Mouse (Mus musculus) kidney, postnatal 10 days (tissue): ENCODE measurements around the gene Palm2.
A peak's percentile ranks its signal among the peaks of the same experiment; 100 is the strongest.

Experiments used
- DNase-seq: peaks from one replicate; pipeline ENCODE4 v3.0.0; 2021; ENCODE audit warnings: mixed read lengths

Gene Palm2

DNA sequence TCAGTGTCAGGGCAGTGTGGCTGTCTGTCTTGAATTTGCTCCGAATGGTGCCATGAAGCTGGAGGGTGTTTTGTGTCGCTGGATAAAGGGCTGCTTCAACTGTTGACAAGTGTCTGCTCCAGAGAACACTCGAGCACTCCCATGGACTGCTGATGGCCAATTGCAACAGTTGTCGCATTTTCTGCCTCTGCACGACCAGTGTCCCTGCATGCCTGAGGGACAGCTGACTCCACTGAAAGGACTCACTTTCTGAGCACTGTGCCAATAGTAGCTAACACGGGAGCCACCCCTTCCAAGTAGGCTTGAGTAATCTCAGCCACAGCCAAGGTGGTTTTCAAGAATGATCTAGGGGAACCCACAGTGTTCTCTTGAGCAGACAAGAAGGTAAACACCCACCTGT, 135.7 kb downstream of the Palm2 start:
- DNase-seq, result no peak

DNA sequence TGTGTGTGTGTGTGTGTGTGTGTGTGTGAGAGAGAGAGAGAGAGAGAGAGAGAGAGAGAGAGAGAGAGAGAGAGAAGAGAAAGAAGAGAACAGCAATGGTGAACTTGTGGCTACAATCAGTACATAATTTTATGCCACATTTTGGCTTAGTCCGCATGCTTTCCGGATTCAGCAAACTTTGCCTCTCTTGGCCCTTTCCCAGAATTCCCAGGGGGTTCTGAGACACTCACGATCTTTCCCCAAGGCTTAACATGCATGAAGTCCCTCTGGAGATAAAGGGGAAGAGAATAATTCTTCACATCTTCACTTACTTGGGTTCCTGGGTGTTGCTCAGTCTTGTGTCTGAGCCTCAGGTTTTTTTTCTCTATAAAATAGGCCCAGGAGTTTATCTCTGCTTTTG, 136.2 kb downstream of the Palm2 start:
- no peak for DNase-seq

DNA sequence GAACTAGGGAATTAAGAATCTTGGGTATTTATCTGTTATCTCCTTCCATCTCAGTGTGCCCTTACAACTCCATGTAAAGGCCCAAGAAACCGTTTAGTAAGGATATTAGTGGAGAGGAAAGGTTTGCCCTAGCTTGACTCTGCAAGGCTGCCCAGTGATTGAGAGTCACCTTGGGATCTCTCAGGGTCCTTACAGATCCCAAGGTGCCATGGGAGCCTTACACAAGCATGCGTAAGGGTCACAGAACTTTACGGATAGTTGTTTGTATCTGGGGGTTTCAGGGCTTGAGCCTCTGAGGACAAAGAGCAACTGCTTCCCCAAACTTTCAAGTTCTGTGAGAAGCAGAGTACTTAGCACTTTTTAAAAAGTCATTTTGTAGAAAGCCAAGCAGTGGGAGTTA, 140.1 kb downstream of the Palm2 start:
- DNase-seq, result no peak

DNA sequence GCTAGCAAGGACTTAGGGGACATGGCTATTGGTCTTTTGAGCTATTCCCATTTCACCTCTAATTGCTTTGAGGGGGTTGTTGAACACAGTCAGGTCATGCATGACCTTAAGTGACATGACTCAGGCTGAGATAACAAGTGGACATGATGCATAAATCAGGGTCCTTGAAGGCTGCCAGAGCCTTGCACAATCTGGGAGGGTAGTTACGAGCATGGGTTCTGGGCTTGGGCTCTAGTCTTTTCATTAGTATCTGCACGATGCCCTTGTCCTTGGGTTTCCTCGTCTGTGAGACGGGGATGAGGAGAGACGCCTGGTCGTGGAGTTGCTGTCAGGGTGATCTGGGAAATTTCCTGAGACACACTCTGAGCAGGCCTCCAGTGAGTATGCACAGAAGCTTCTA, 140.6 kb downstream of the Palm2 start:
- DNase-seq, result no peak

DNA sequence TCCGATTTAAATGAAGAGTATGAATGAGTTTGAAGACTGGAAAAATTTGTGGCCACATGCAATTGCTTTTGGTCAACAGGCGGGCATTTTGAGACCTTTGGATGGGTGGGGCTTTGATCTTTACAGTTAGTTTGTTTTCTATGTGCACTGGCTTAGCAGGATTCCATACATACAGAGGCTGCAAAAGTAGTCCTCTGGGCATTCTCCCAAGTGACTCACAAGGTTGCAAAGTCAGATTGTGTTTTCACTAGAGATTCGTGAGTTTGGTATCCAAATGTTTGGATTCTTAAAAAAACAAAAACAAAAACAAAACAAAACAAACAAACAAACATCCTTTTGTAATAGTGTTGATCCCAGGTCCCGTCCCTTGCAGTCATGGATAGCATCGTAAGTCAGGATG, 141.6 kb downstream of the Palm2 start:
- no peak for DNase-seq

DNA sequence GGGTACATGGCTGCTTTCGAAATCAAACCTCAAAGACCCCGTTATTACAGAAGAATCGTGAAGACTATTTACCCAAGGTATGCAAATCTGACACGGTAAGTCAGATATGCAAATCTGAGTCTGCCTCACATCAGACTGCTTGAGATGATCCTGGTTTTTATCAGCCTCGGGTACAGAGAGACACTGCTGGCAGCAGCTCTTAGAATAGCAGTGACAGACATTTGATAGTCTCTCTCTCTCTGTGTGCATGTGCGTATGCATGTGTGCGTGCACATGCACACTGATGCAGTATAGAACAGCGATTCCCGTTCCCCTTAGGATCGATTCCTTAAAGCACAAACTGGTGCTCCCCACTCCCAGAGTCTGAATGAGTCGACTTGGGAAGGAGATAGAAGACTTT, 142.0 kb downstream of the Palm2 start:
- DNase-seq, result no peak

DNA sequence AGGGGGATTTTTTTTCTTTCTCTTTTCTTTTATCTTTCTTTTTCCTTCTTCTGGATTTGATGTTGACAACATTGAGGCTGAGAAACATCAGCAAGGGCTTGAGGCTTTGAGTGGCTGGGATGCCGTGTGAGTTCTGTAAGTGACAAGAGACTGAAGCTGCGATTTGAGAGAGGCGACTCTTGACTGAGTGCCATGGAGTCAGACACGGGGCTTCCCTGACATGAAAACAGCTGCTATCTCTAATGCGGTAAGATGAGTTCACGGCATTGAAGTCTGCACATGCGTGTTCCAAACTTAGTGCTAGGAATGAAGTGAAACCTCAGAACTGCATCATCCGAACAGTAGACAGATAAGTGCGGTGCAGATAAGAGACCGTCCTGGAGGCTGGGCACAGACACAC, 145.6 kb downstream of the Palm2 start:
- no peak for DNase-seq

DNA sequence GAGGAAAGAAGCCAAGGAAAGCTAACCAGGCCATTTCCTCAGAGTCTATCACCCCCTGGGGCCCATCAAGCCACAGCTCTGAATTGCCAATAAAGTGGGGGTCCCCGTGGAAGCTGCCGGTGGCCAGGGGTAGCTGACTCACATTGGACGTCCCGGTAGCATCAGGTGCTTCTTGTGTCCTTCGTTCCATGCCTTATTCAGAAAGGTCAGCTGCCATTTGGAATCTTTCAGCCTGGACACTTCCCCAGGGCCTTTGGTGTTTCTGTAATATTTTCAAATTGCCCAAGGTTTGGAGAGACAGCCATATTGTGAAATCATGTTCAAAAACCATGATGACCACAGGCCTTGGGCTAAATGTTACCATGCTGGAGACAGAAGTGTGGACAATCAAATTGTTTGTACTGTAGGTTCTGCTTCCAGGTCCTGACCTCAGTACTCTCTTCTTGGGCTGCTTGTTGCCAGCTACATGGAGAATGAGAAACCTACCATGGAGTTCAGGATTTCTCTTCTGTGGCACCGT, 151.3 kb downstream of the Palm2 start:
- DNase-seq, result no peak

DNA sequence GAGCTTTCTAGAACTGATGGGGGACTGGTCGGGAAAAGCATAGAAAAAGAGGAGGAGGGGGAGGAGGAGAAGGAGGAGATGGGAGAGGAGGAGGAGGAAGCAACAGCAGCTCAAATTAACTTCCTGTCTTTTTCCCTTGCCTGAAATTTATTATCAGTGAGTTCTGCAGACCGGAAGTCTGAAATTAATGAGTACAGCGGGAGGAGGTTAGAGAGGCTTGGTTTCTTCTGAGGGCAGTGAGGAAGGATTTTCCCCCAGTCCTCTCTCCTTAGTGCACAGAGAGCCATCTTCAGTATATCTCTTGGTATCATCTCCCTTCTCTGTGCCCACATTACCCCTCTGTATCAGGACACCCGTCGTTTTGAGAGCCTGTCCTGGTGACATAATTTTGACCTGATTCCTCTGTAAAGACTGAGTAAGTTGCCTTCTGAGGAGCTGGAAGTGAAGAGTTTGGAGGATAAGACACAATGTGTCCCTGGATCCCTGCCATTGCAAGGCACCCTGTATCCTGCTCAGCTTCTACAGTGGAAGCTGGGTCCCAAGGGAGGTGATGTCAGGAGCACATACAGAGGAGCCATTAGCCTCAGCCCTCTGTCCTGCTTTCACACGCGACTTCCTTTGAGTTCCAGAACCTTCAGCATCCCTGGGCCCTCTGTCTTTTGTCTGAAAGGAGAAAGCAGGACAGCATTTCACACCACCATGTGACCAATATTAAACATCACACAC, 153.0 kb downstream of the Palm2 start:
- DNase-seq, result peak; percentile 39

DNA sequence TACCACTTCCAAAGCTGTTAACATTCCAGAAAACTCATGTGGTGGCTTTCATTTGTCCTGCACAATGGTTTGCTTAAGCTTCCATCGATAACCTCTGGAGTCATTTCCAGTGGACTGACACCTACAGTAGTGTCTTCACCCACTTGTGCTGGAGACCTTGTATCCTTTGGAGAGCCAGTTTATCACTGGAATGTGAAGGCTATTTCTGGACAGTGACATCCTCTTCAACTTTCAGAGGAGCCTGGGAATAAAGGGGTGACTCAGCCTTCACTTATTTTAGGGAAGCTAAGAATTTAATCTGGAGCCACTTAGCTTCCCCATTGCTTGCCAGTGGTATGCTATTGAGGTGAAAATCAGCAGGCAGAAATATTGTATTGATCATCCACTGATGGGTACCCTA, 154.3 kb downstream of the Palm2 start:
- no peak for DNase-seq

DNA sequence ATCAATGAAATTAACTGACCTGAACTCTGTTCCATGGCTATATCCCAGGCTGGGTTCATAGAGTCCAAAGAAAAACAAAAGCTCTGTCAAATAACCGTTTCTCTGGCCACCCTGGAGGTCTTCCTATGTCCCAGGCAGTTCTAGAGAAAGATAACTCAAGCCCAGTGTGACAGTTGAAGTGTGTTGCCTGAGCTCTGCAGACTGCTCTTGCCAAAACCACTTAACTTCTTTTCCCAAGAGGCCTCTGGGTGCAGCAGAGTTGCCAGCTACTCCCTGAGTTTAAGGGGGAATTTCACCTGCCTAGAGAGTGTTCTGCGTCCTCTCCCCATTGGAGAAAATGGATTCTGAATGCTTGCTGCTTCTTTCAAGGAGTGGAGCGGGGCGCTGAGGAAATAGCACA, 158.7 kb downstream of the Palm2 start:
- DNase-seq, result no peak

DNA sequence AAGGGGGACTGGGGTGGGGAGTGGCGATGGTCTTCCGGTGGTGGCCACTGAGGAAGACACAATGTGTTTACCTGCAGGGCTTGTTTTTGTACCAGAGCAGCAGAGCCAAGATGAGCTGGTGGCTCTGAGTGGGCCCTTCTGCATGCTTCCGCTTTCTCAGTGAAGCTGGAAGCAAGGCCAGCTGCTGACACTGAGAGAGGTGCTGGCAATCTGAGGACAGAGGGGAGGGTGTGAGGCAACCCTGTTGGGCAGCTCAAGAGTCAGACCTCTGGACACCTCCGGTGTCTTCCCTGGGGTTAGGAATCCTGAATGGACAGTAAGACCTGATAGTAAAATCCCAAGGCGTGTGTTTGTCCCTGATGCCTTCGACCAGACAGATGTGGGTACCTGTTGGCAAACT, 165.9 kb downstream of the Palm2 start:
- no peak for DNase-seq

DNA sequence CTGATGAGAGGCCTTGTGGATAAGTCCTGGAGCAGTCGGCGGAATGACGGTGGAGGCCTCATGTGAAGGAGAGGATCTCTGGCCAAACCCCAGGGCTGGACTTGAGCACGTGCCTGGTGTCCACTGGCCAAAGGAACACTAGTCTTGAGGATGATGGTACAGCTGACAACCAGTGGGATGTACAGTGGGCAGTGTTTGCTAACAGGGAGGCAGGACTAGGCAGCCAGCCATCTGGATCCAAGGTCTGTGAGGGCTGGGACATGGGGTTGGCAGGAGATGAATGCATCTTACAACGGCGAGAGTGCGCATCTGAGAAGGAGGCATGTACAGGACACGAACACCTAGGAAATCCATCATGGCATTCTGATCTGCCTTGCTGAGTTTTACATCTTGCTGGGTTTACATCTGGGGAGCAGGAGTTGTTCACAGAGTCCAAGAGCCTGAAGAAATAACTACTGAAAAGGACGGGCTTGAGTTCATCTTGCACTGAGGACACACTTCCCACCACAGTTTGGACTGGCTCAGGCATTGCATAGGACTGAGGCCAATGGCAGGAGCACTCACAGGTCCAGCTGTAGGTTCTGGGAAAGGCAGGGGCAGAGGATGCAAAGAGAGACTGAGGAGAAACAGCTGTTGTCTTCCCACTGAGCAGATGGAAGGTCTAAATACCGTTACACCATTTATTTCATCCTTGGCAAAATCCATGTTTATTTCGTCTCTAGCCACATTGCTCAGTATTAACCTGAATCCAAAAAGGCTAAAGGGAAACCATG, 166.8 kb downstream of the Palm2 start:
- DNase-seq, result no peak

DNA sequence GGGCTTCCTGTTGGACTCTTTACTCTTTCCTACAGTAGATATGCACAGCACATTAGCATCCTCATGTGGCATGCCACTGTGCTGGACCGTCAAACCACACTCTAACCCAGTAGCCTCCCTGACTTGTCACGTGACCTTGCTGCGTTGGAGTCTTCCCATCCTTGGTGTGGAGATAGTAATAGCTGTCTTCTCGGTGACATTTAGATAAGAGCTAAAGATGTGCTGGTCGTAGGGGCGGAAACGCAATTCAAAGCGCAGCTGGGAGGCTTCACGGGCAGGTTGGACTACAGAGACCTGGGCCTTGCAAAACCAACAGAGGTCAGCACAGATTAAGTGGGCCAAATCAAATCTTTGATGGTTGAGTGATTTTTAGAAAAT, 167.4 kb downstream of the Palm2 start:
- peak; percentile 28 for DNase-seq

DNA sequence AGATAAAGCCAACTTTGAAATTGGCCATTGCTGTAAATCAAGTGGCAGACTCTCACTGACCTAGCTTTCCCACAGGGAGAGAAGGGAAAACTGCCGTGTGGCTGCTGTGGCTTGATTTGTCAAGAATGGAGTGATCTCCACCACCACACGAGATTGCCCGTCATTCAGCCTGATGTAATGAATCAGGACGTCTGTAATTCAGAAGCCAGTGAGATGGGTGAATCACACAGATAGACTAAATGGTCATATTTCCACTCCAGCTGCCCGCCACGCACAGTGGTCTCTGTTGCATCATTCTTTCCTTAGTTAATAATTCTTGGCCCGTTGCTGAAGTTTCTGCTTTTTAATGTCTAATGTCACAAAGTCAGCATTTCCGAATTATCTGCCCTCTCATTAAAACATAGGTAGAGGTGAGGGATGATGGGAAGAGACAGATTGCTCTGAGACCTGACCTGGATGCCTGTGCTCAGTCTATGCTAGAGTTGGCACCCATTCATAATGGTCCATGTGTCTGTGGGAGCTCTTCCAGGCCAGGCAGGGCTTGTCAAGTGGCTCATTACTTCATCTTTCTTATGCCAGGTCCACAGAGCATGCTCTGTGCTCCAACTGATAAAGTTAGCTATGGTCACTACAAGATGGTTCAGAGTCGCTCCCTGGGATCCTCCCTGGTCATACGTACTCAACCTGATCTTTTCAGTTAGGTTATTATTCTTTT, 168.0 kb downstream of the Palm2 start:
- DNase-seq, result no peak

DNA sequence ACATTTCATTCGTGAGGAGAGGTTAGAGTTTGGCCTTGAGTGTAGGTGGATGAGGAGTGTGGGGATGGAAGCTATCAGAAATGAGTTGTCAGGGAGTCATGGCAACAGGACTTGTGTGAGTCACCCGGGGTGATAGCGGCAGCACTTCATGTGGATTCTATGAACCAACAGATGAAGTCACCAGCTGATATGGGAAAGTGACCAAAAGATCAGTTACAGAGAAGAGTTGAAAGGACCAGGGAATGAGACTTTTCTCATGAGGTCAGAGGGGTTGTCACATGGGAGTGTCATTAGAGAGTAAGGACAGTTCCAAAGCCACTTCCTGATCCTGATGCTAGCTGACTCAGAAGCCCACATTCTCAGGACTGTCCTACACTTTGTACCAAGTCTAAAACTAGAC, 172.2 kb downstream of the Palm2 start:
- DNase-seq, result no peak

DNA sequence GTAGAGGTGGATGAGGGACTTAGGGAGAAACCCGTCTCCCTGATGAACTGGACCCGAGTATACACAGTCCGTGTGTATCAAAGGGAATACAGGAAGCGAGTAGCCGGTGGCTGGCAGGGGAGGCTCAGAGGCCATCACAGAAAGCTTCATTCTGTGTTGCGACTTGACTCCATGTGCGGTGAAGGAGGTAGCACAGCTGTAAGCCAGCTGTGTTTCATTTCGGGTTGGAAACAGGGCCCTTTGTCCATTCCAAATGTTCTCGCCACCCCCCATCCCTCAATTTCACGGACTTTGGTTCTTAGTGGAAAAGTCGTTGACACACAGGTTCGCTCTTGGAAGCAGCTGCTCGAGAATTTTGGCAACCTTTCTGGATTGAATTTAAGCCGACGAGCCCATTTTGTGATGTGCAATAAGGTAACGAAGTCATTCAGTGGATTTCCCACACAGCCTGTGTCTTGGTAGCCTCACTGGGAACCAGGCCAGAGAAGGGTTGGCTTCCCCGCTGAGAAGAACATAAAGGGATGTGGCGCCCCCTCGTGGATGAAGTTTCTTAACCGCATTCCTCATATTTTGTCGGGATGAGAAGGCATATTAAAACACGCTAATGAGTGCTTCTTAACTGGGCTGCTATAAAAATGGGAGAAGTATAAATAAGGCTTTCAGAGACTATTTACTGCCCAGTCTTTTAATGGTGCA, 173.3 kb downstream of the Palm2 start:
- DNase-seq, result peak; percentile 96

DNA sequence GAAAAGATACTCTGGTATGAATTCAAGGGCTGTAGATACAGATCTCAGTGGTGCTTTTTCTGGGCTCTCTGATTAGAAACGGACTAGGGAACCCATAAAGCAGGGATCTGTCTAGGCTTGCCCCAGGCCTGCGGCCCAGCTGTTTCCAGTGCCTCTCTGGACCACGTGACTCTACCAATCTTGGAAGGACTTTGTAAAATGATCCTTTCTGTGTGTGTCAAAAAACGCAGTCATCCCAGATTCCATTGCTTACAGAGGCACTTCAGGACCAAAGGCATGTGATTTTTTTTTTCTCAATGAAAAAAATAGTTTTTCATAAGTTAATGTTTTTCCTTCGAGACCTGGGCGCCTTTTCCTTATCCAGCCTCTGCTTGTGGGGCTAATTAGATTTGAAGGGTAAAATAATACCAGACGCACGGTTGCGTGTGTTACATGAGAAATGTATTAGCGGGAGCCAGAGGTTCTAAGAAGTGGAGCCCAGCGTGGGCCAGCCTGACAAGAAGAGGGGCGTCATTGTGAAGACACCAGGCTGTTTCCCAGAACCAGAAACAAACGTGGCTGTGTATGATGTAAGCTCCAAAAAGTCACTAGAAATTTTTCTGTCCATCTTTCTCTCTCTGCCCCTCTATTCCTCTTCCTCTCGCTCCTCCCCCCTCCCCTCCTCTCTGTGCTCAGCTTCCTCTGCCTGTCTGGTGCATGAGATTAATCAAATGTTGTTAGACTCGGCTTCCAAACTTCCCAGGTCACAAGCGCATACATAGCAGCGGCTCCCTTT, 177.4 kb downstream of the Palm2 start:
- peak; percentile 32 for DNase-seq

DNA sequence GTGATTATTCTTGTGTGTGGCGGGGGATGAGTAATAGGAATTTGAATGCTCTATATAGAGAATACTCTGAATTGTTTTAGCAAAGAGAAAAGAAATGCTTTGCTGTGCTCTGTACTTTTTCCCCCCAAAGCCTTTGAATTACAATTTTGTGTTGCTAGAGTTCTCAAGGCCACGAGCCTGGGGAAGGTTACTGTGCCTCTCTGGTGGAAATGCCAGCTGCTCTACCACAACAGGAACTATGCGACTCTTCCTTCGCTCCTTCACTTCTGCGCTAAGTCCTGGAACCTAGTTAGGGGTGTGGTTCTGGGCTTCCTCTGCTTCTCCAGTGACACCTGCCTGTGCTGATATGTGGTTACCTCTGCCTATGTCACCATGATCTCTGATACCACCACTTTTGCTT, 178.7 kb downstream of the Palm2 start:
- DNase-seq, result no peak

DNA sequence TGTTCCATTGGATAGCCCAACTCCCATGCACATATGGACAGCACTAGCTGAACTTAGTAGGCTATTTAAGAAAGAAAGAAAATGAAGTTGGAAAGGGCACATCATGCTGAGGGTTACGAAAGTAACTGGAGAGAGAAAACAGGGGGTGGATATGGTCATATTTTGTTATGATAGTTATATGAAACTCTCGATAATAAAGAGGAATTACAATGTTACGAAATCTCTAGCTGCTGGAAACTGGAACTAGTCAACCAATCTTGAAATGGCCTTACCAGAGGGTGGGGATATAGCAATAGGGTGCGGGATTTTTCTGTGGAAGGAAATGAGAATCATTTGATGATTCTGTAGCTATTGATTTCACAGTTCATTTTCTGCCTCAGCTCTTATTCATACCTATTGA, 180.6 kb downstream of the Palm2 start:
- no peak for DNase-seq

DNA sequence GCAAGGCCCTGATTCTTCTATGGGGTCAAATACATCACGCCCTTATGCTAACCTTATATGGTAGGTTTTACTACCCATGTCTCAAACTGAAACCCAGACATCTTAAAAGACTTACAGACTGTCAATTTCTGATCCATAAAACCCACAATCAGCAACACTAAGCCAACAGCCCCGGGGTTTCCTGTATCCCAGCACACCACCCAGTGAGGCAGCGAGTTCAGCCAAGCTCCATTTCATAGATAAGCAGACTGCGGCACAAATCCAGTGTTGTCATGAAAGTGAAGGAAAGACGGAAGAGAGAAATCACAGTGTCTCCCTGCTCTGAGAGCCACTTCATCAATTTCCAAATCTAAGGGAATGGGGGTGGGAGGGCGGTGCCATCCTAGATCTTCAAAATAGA, 184.7 kb downstream of the Palm2 start:
- DNase-seq, result no peak

DNA sequence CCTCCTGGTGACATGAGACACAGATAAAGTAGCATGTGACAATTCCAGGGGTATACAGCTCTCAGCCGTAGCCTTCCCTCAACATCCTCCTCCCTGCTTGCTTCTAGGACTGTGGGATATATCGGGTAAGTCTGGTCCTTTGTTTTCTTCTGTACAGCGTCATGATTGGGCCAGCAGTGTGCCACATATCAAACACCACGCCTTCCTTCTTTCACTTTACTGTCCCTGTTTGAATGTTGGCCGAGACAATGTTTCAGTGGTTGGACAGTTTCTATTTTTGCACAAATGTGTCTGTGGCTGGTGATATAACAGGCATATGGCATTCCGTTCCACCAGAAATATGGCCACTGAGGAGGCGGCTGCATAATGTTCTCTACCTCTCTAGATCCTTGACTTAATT, 188.8 kb downstream of the Palm2 start:
- DNase-seq, result no peak
